Mouse (Mus musculus) adipose tissue, adult 10 weeks (tissue): ENCODE data around the gene Mrps15. TPM values are rescaled to one million over a fixed set of nuclear protein-coding genes. Genes with fewer than 3 reads are reported as not detected.

Source experiments
- polyA plus RNA-seq: library from polyadenylated mRNA; stranded (reverse); fragments of 350-450 nt; fragmentation: Illumina TruSeq; extraction: RNeasy Lipid Tissue Mini Kit (QIAGEN cat#74804); gene quantifications from one replicate; pipeline ENCODE4 v1.2.3, GENCODE M21; 2014; ENCODE audit warnings: low read depth, low replicate concordance

The Mrps15 gene
- polyA plus RNA-seq: 64.2 TPM

GRCm38 (mm10) chr4:126046851-126047585 is at the start of gene Mrps15:
Gene Mrps15, plus strand, starts transcription at chr4:126046925.

DNA sequence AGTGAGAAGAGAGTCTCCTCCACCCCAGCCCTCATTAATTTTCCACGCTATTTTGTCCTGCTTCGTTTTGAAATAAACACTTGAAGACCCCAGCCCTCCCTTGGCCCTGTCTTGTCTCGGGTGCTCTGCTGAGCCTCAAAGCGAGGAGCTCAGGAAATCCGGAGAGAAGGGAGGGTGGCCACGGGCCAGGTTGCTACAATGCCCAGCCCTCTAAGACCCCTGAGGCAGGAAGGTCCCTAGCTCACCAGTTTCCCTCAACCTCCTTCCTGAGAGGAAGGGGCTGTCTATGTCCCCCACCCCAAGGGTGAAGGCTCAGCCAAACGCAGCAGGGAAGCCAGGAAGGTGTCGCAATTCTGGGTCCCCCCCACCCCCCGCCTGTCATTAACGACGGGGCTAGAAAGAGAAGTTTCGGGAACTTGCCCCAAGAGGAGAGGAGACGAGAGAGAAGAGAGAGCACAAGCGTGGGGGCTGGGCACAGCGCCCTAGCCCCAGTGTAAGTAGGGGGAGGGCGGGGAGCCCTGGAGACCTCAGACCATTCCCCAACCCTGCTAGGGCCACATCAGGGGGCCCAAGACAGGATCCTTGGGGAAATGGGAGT is 22.3 kb upstream of the Mrps15 start, which contains the start of gene Csf3r:
Gene Csf3r, plus strand, starts transcription at position 248 of the 598 bp plus-strand sequence.

GRCm38 (mm10) chr4:126058134-126058996 is 11.6 kb downstream of the Mrps15 start, which contains the start of gene Oscp1:
Gene Oscp1, plus strand, starts transcription at chr4:126058565.

DNA sequence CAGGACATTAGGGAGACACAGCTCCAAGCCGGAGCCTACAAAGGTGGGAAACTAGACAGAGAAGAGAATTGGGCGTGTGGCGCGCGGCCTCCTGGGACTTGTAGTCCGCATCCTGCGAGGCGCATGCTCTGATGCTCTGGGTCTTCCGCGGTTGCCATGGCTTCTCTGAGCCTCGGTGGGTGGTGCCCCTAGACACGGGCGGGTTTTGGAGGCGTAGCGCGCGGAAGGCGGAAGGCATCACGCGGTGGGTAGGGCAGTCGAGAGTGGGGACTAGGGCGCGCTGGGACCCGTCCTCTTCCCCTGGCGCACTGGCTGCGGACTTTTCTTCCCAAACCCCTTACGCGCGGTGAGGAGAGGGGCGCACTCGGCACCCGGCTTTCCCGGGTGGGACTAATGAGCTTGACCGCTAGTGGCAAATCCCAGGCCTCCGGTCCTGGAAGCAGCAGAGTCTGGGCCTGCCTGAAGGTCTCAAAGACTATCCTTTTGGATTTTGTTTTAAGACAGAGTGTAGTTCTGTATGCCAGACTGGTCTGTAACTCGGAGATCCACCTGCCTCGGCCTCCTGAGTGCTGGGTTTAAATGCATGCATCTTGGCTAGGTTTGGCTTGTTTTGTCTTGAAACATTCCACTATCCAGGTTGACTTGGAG is 49.9 kb downstream of the Mrps15 start, which contains the start of gene Lsm10:
Gene Lsm10, plus strand, starts transcription at position 160 of the 648 bp plus-strand sequence.

GRCm38 (mm10) chr4:126103590-126104068 is 56.9 kb downstream of the Mrps15 start, which contains the start of gene Stk40:
Gene Stk40, plus strand, starts transcription at chr4:126103957.

Other genes with a start within 250 kb of the Mrps15 start
- gene Csf3r, start 22.4 kb upstream of the Mrps15 start, polyA plus RNA-seq: 2.0 TPM
- 19.4 TPM for gene Oscp1, start 11.6 kb downstream of the Mrps15 start, polyA plus RNA-seq
- 20.4 TPM for gene Lsm10, start 49.7 kb downstream of the Mrps15 start, polyA plus RNA-seq
- 32.8 TPM for gene Stk40, start 57.0 kb downstream of the Mrps15 start, polyA plus RNA-seq
- 19.5 TPM for gene Eva1b, start 100.8 kb downstream of the Mrps15 start, polyA plus RNA-seq
- gene Sh3d21, start 116.6 kb downstream of the Mrps15 start, polyA plus RNA-seq: 20.0 TPM
- gene Thrap3, start 155.8 kb downstream of the Mrps15 start, polyA plus RNA-seq: 120 TPM
- gene Map7d1, start 209.4 kb downstream of the Mrps15 start, polyA plus RNA-seq: 46.6 TPM
- gene Trappc3, start 215.4 kb downstream of the Mrps15 start, polyA plus RNA-seq: 92.2 TPM
- 11.6 TPM for gene Col8a2, start 239.9 kb downstream of the Mrps15 start, polyA plus RNA-seq